Comparison of ENCODE assay signal across 12 mouse cellular contexts in genomic region chr4:155282231-155282630, GRCm38 (mm10). TPM values are rescaled to one million over a fixed set of nuclear protein-coding genes. Genes with fewer than 3 reads are reported as not detected.
DNase-seq lines count a peak whose midpoint lies in the region; ATAC-seq and TF ChIP-seq lines count a peak whose summit lies in the region.
"Had no signal": no experiment of that assay in that cellular context is flagged by ENCODE, and none has a peak within 500 bp of the region (broad histone marks: within the 10 kb centered on the region; RNA-seq: fewer than 3 reads in every experiment).

No protein-coding gene starts in this region.

- H3K9ac ChIP-seq in limb, embryonic 11.5 days (ENCODE audit: low read length): peak overlapping the region; percentile 30; the same call in 1 of the 2 replicates
- H3K9ac ChIP-seq: liver, embryonic 14.5 days; midbrain, embryonic 13.5 days had no signal

- peak overlapping the region; percentile 20; the same call in 1 of the 2 replicates for H3K4me2 ChIP-seq in limb, embryonic 11.5 days (ENCODE audit: low read depth, severe bottlenecking)
- H3K4me2 ChIP-seq: midbrain, embryonic 13.5 days had no signal

- ATAC-seq in limb, embryonic 11.5 days (ENCODE audit: insufficient number of reproducible peaks, low FRiP score, low TSS enrichment, low read depth): peak; percentile 32; the same call in 1 of the 2 replicates
- ATAC-seq: inflammation-experienced regulatory T-cells, adult 6 months; midbrain, embryonic 13.5 days had no signal

- H3K4me3 ChIP-seq in heart, embryonic 10.5 days: no peak overlapping the region
- no peak overlapping the region for H3K4me3 ChIP-seq in layer of hippocampus, adult 2 months
- H3K4me3 ChIP-seq in cortical plate, adult 2 months (ENCODE audit: insufficient read depth, low read length): no peak overlapping the region
- H3K4me3 ChIP-seq in limb, embryonic 11.5 days (ENCODE audit: low read depth, low read length): no peak overlapping the region
- H3K4me3 ChIP-seq: midbrain, embryonic 13.5 days had no signal

- no peak for TF ChIP-seq CTCF in layer of hippocampus, adult 2 months (conservative IDR thresholded peaks at IDR 0.05)
- no peak for TF ChIP-seq CTCF in cortical plate, adult 2 months (IDR thresholded peaks at IDR 0.05; ENCODE audit: extremely low read depth, insufficient read depth, low read length)

- no peak for TF ChIP-seq POLR2A in cortical plate, adult 2 months (IDR thresholded peaks at IDR 0.05; ENCODE audit: extremely low read depth, insufficient read depth, low read length)

- H3K9me3 ChIP-seq in heart, embryonic 10.5 days: no peaks in the 10 kb centered on the region
- H3K9me3 ChIP-seq in limb, embryonic 11.5 days (ENCODE audit: control insufficient read depth, low read length): no peaks in the 10 kb centered on the region
- H3K9me3 ChIP-seq: midbrain, embryonic 13.5 days had no signal

- DNase-seq in heart, embryonic 10.5 days (ENCODE audit: low spot score): no peak
- no peak for DNase-seq in heart, postnatal 25 days (ENCODE audit: low spot score)
- no peak for DNase-seq in layer of hippocampus, adult 2 months (ENCODE audit: low spot score in 2 of 2)
- no peak for DNase-seq in layer of hippocampus, adult 8-10 months (ENCODE audit: low spot score in 2 of 2)
- DNase-seq in limb, embryonic 11.5 days (ENCODE audit: low spot score): peak; percentile 45
- no peak for DNase-seq in testis, postnatal 10 days (ENCODE audit: low spot score)
- no peak for DNase-seq in layer of hippocampus, adult 9-11 months
- DNase-seq: thymus, adult 2 months had no signal

- intact Hi-C loops in heart, postnatal 25 days (cut with DNase I): no loop called here

- peak overlapping the region; percentile 67; the same call in 1 of the 2 replicates for H3K27ac ChIP-seq in heart, embryonic 10.5 days
- H3K27ac ChIP-seq in layer of hippocampus, adult 2 months: peak overlapping the region; percentile 87
- 0 out of 2 replicates have a peak overlapping the region, but pooled peaks have one; percentile 25 for H3K27ac ChIP-seq in cortical plate, adult 2 months (ENCODE audit: insufficient read depth, low read length)
- H3K27ac ChIP-seq in limb, embryonic 11.5 days (replicated peaks; ENCODE audit: low read depth, low read length): peak overlapping the region; percentile 97
- H3K27ac ChIP-seq: liver, embryonic 14.5 days; midbrain, embryonic 13.5 days had no signal

- WGBS in heart, embryonic 10.5 days: 63% methylated on average over 6 of the region's 6 CpGs
- 30% methylated on average over 6 of the region's 6 CpGs for WGBS in limb, embryonic 11.5 days

- H3K36me3 ChIP-seq in heart, embryonic 10.5 days: no peaks in the 10 kb centered on the region
- H3K36me3 ChIP-seq in limb, embryonic 11.5 days (ENCODE audit: control insufficient read depth, insufficient read depth, low read length): no peaks in the 10 kb centered on the region

- H3K27me3 ChIP-seq in heart, embryonic 10.5 days (ENCODE audit: insufficient read depth, poor library complexity, severe bottlenecking): no peaks in the 10 kb centered on the region
- no peaks in the 10 kb centered on the region for H3K27me3 ChIP-seq in limb, embryonic 11.5 days (ENCODE audit: control insufficient read depth, insufficient read depth, low read length)
- H3K27me3 ChIP-seq: midbrain, embryonic 13.5 days had no signal

- H3K4me1 ChIP-seq in heart, embryonic 10.5 days: peaks cover 59% of the 10 kb centered on the region
- H3K4me1 ChIP-seq in cortical plate, adult 2 months (ENCODE audit: control insufficient read depth, insufficient read depth, low read length): peaks cover 15% of the 10 kb centered on the region
- H3K4me1 ChIP-seq in limb, embryonic 11.5 days (ENCODE audit: control insufficient read depth, insufficient read depth, low read length): peaks cover 55% of the 10 kb centered on the region

RNA-seq across cellular contexts. Expression of gene Faap20, which starts 32.6 kb away (rescaled TPM):
- 77.0 and 87.4 TPM in 2 replicates for polyA plus RNA-seq in heart, embryonic 10.5 days (2016; fragmentation: Nextera tagmentation; extraction: Ambion mirVana)
- 10 to 100 TPM; 13.5 to 15.5 TPM for total RNA-seq in heart, postnatal 25 days (2021)
- 10 to 100 TPM; 29.2 to 34.3 TPM for total RNA-seq in layer of hippocampus, adult 2 months (2021)
- total RNA-seq in layer of hippocampus, adult 8-10 months (2022): 10 to 100 TPM; 24.1 to 35.0 (median 31.4) TPM
- polyA plus RNA-seq in cortical plate, adult 2 months (2012; rRNA removed): 36.5 and 37.5 TPM in 2 replicates
- 103 and 104 TPM in 2 replicates for polyA plus RNA-seq in limb, embryonic 11.5 days (2014; fragmentation: Nextera tagmentation; extraction: Ambion mirVana)

RNA-seq across cellular contexts. Expression of gene Ski, which starts 59.8 kb away (rescaled TPM):
- polyA plus RNA-seq in heart, embryonic 10.5 days (2016; fragmentation: Nextera tagmentation; extraction: Ambion mirVana): 7.5 and 11.3 TPM in 2 replicates
- total RNA-seq in heart, postnatal 25 days (2021): 10 to 100 TPM; 55.0 to 63.9 TPM
- 100 to 1,000 TPM; 128 to 136 TPM for total RNA-seq in layer of hippocampus, adult 2 months (2021)
- 100 to 1,000 TPM; 122 to 130 (median 125) TPM for total RNA-seq in layer of hippocampus, adult 8-10 months (2022)
- 69.0 and 70.3 TPM in 2 replicates for polyA plus RNA-seq in cortical plate, adult 2 months (2012; rRNA removed)
- polyA plus RNA-seq in limb, embryonic 11.5 days (2014; fragmentation: Nextera tagmentation; extraction: Ambion mirVana): 17.7 and 17.8 TPM in 2 replicates

Comparison
In these comparisons a context has a peak if more than half of its experiments do, and no peak if none do; other contexts are left out.
1. H3K27ac ChIP-seq: peak in every context shown above with its lines; median percentile 97 in limb, embryonic 11.5 days; 87 in layer of hippocampus, adult 2 months; 67 in heart, embryonic 10.5 days; 25 in cortical plate, adult 2 months.